Mouse (Mus musculus): ENCODE measurements around the gene Nipal4. TPM values are rescaled to one million over a fixed set of nuclear protein-coding genes. Genes with fewer than 3 reads are reported as not detected.

The Nipal4 gene
- polyA plus RNA-seq, 1 experiment from 2014 or later: 1.4 TPM

DNA sequence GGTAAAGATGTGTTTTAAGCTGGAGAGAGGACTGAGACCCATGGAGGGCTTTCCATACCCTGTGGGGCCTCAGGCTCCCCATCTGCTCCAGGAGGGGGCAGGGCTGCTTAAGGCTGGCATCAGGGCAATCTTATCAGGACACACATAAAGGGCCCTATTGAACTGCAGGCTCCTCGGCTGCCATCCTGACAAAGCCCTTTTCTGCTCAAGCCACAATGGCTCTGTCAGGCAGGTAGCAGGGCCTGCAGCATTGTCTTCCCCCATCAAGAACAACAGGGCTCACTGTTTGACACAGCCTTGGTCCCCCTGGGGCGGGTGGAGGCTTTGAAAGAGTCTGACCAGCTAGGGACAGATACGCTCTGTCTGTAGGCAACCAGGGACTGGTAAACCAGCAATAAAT is 3.6 kb upstream of the Nipal4 start:
- no peak overlapping the region for H3K9ac ChIP-seq (replicated peaks; ENCODE audit: low read length)
- no peaks in the 10 kb centered on the region for H3K36me3 ChIP-seq (ENCODE audit: insufficient read depth, low read length)
- ATAC-seq (ENCODE audit: low FRiP score, low TSS enrichment): no peak
- H3K27me3 ChIP-seq (ENCODE audit: insufficient read depth, low read length): peaks cover 9% of the 10 kb centered on the region
- no peaks in the 10 kb centered on the region for H3K9me3 ChIP-seq (ENCODE audit: low read length)
- no peak overlapping the region for H3K4me3 ChIP-seq (ENCODE audit: low read length)
- no peak overlapping the region for H3K4me2 ChIP-seq (replicated peaks; ENCODE audit: low read depth, low read length)
- no peak overlapping the region for H3K27ac ChIP-seq (ENCODE audit: low read length)
- 64% methylated on average over 3 of the region's 3 CpGs for WGBS
- H3K4me1 ChIP-seq (ENCODE audit: insufficient read depth, low read length): 0 out of 2 replicates have a peak, but pooled peaks cover 3% of the 10 kb centered on the region

- ATAC-seq (ENCODE audit: low FRiP score, low TSS enrichment): no peak
- 85% methylated on average over 7 of the region's 7 CpGs for WGBS
- 0 out of 2 replicates have a peak, but pooled peaks cover 3% of the 10 kb centered on the region for H3K4me1 ChIP-seq (ENCODE audit: insufficient read depth, low read length)
- peaks cover 9% of the 10 kb centered on the region for H3K27me3 ChIP-seq (ENCODE audit: insufficient read depth, low read length)
- no peak overlapping the region for H3K4me2 ChIP-seq (replicated peaks; ENCODE audit: low read depth, low read length)
- no peaks in the 10 kb centered on the region for H3K9me3 ChIP-seq (ENCODE audit: low read length)
- no peaks in the 10 kb centered on the region for H3K36me3 ChIP-seq (ENCODE audit: insufficient read depth, low read length)
- no peak overlapping the region for H3K27ac ChIP-seq (ENCODE audit: low read length)
- H3K4me3 ChIP-seq (ENCODE audit: low read length): no peak overlapping the region
- H3K9ac ChIP-seq (replicated peaks; ENCODE audit: low read length): no peak overlapping the region
Measured at GRCm38 (mm10) chr11:46168506-46168905, 2.2 kb upstream of the Nipal4 start.

GRCm38 (mm10) chr11:46157462-46157861 is 8.8 kb downstream of the Nipal4 start:
- Histone ChIP-seq H3K36me3 (ENCODE audit: insufficient read depth, low read length) (no peaks in the 10 kb centered on the region), H3K9ac (replicated peaks; ENCODE audit: low read length) (no peak overlapping the region), H3K27me3 (ENCODE audit: insufficient read depth, low read length) (no peaks in the 10 kb centered on the region), H3K9me3 (ENCODE audit: low read length) (no peaks in the 10 kb centered on the region), H3K4me3 (ENCODE audit: low read length) (no peak overlapping the region), H3K4me1 (ENCODE audit: insufficient read depth, low read length) (no peaks in the 10 kb centered on the region), H3K27ac (ENCODE audit: low read length) (no peak overlapping the region), H3K4me2 (replicated peaks; ENCODE audit: low read depth, low read length) (no peak overlapping the region)
- ATAC-seq (ENCODE audit: low FRiP score, low TSS enrichment): no peak

- WGBS: 85% methylated on average over 8 of the region's 8 CpGs
- H3K27ac ChIP-seq (ENCODE audit: low read length): no peak overlapping the region
- no peaks in the 10 kb centered on the region for H3K27me3 ChIP-seq (ENCODE audit: insufficient read depth, low read length)
- H3K9me3 ChIP-seq (ENCODE audit: low read length): no peaks in the 10 kb centered on the region
- H3K9ac ChIP-seq (replicated peaks; ENCODE audit: low read length): no peak overlapping the region
- H3K4me3 ChIP-seq (ENCODE audit: low read length): no peak overlapping the region
- no peaks in the 10 kb centered on the region for H3K36me3 ChIP-seq (ENCODE audit: insufficient read depth, low read length)
- H3K4me2 ChIP-seq (replicated peaks; ENCODE audit: low read depth, low read length): no peak overlapping the region
- ATAC-seq (ENCODE audit: low FRiP score, low TSS enrichment): no peak
- H3K4me1 ChIP-seq (ENCODE audit: insufficient read depth, low read length): no peaks in the 10 kb centered on the region
Measured at GRCm38 (mm10) chr11:46156945-46157344, 9.4 kb downstream of the Nipal4 start.

- H3K27me3 ChIP-seq (ENCODE audit: insufficient read depth, low read length): no peaks in the 10 kb centered on the region
- WGBS: 91% methylated on average over 5 of the region's 5 CpGs
- H3K9ac ChIP-seq (replicated peaks; ENCODE audit: low read length): no peak overlapping the region
- peaks cover 15% of the 10 kb centered on the region for H3K36me3 ChIP-seq (ENCODE audit: insufficient read depth, low read length)
- no peak for ATAC-seq (ENCODE audit: low FRiP score, low TSS enrichment)
- no peaks in the 10 kb centered on the region for H3K9me3 ChIP-seq (ENCODE audit: low read length)
- H3K4me2 ChIP-seq (replicated peaks; ENCODE audit: low read depth, low read length): no peak overlapping the region
- H3K4me1 ChIP-seq (ENCODE audit: insufficient read depth, low read length): no peaks in the 10 kb centered on the region
- H3K4me3 ChIP-seq (ENCODE audit: low read length): no peak overlapping the region
- H3K27ac ChIP-seq (ENCODE audit: low read length): no peak overlapping the region
Measured at GRCm38 (mm10) chr11:46146619-46147018, 19.7 kb downstream of the Nipal4 start.

DNA sequence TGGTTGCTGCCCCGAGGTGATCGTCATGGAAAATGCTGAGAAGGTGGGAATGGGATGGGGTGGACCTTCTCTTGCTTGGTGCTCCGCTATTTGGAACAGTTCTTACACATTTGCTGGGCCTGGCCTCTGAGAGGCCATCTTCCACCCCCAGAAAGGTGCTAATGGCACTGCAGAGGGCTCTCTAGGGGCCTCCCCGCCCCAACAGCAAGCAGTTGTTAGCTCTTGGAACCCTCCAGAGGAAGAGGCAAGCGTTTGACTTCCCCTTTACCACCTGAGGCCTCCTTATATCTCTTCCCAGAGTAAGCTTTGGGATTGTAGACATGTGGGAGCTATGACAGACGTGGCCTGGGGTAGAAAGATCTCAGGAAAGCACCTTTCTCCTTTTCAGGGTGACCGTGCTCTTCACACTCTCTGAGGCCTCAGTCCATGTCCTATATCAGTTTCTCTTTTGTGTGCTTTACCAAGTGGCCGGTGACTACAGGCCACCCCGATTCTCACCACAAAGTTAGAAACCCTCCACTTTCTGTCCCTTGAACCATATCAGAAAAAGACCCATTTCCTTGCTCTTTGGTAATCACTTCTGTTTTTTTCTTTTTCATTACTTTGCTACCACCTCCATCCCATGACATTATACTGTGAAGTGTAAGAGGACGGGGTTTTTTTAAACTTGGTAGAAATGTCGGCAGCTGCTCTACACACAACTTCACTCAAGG is 21.0 kb downstream of the Nipal4 start:
- no peak for ATAC-seq (ENCODE audit: low FRiP score, low TSS enrichment)
- no peaks in the 10 kb centered on the region for H3K27me3 ChIP-seq (ENCODE audit: insufficient read depth, low read length)
- H3K4me3 ChIP-seq (ENCODE audit: low read length): no peak overlapping the region
- H3K4me2 ChIP-seq (replicated peaks; ENCODE audit: low read depth, low read length): no peak overlapping the region
- WGBS: 89% methylated on average over 11 of the region's 11 CpGs
- H3K9ac ChIP-seq (replicated peaks; ENCODE audit: low read length): no peak overlapping the region
- no peaks in the 10 kb centered on the region for H3K9me3 ChIP-seq (ENCODE audit: low read length)
- H3K27ac ChIP-seq (ENCODE audit: low read length): no peak overlapping the region
- H3K4me1 ChIP-seq (ENCODE audit: insufficient read depth, low read length): no peaks in the 10 kb centered on the region
- H3K36me3 ChIP-seq (ENCODE audit: insufficient read depth, low read length): peaks cover 25% of the 10 kb centered on the region

GRCm38 (mm10) chr11:46143342-46143741 is 23.0 kb downstream of the Nipal4 start:
- H3K27ac ChIP-seq (ENCODE audit: low read length): no peak overlapping the region
- no peak overlapping the region for H3K4me3 ChIP-seq (ENCODE audit: low read length)
- 80% methylated on average over 6 of the region's 6 CpGs for WGBS
- no peaks in the 10 kb centered on the region for H3K9me3 ChIP-seq (ENCODE audit: low read length)
- no peak for ATAC-seq (ENCODE audit: low FRiP score, low TSS enrichment)
- no peak overlapping the region for H3K4me2 ChIP-seq (replicated peaks; ENCODE audit: low read depth, low read length)
- peaks cover 35% of the 10 kb centered on the region for H3K36me3 ChIP-seq (ENCODE audit: insufficient read depth, low read length)
- no peaks in the 10 kb centered on the region for H3K27me3 ChIP-seq (ENCODE audit: insufficient read depth, low read length)
- H3K4me1 ChIP-seq (ENCODE audit: insufficient read depth, low read length): no peaks in the 10 kb centered on the region
- no peak overlapping the region for H3K9ac ChIP-seq (replicated peaks; ENCODE audit: low read length)

DNA sequence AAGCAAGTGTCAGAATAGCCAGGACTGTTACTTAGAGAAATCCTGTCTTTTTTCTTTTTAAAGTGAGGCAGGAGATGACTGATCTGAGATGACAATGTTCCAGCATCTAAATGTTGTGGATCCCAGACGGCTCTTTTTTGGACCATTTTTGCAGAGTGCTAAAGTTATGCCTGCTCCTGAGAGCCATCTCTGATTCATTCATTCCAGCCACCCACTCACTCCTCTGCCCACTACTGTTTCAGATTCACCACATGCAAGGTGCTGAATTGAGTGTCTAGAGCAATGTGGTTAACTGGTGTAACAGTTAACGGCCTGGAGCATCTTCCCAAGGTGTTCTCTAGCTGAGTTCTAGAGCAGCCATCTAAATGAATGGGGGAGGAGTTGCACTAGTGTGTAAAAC is 31.4 kb downstream of the Nipal4 start:
- 90% methylated on average over 2 of the region's 2 CpGs for WGBS
- Histone ChIP-seq H3K36me3 (ENCODE audit: insufficient read depth, low read length) (peaks cover 20% of the 10 kb centered on the region), H3K4me1 (ENCODE audit: insufficient read depth, low read length) (no peaks in the 10 kb centered on the region), H3K27ac (ENCODE audit: low read length) (no peak overlapping the region), H3K9me3 (ENCODE audit: low read length) (no peaks in the 10 kb centered on the region), H3K27me3 (ENCODE audit: insufficient read depth, low read length) (no peaks in the 10 kb centered on the region), H3K9ac (replicated peaks; ENCODE audit: low read length) (no peak overlapping the region), H3K4me2 (replicated peaks; ENCODE audit: low read depth, low read length) (no peak overlapping the region), H3K4me3 (ENCODE audit: low read length) (no peak overlapping the region)
- ATAC-seq (ENCODE audit: low FRiP score, low TSS enrichment): no peak

DNA sequence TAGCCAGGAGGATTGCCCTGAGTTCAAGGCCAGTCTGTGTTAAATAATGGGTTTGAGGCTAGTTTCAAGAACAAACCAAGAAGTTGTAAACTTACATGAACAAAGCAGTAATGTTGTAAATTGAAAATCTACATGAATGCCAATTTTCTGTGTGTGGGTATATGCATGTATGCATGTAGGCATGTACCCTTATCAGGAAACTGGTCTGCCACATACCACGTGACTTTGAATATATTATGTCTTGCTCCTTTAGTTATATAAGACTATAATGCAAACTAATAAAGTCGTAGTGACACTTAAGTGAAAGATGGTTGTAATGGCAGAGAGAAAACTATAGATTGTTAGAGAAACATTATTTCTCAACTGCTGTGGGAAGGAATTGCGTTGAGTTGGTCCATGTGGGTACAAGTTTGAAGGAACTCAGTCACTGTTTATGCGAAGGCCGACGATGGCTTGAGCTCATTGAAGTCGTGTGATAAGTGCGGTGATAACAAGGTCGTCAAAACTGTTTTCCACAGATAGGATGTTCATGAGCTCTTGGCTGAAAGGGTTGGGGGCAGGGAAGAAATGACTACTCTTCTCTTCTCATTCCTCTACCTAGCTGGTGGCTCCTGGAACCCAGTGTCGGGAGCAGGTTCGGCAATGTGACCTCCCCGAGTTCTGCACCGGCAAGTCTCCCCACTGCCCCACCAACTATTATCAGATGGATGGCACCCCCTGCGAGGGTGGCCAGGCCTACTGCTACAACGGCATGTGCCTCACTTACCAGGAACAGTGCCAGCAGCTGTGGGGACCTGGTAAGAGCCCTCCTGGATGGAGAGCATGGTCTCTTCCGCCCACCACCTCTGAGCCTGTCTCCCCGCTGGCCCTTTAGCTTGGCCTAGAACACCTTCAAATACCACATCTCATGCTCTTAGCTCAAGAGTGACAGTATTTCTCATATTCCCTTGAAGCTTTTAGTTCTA is 35.0 kb downstream of the Nipal4 start:
- H3K36me3 ChIP-seq (ENCODE audit: insufficient read depth, low read length): peaks cover 8% of the 10 kb centered on the region; the same call in 1 of the 2 replicates
- 92% methylated on average over 17 of the region's 17 CpGs for WGBS
- ATAC-seq (ENCODE audit: low FRiP score, low TSS enrichment): no peak

GRCm38 (mm10) chr11:46128548-46128945 is 37.8 kb downstream of the Nipal4 start:
- Histone ChIP-seq H3K9me3 (ENCODE audit: low read length) (no peaks in the 10 kb centered on the region), H3K4me3 (ENCODE audit: low read length) (no peak overlapping the region), H3K27me3 (ENCODE audit: insufficient read depth, low read length) (no peaks in the 10 kb centered on the region), H3K4me1 (ENCODE audit: insufficient read depth, low read length) (peaks cover 2% of the 10 kb centered on the region; the same call in 1 of the 2 replicates), H3K27ac (ENCODE audit: low read length) (no peak overlapping the region), H3K4me2 (replicated peaks; ENCODE audit: low read depth, low read length) (no peak overlapping the region), H3K36me3 (ENCODE audit: insufficient read depth, low read length) (peaks cover 14% of the 10 kb centered on the region), H3K9ac (replicated peaks; ENCODE audit: low read length) (no peak overlapping the region)
- no peak for ATAC-seq (ENCODE audit: low FRiP score, low TSS enrichment)
- WGBS: 79% methylated on average over 9 of the region's 9 CpGs

More for the DNA sequence above, 35.0 kb downstream of the Nipal4 start:
- Histone ChIP-seq H3K9me3 (ENCODE audit: low read length) (no peaks in the 10 kb centered on the region), H3K4me2 (replicated peaks; ENCODE audit: low read depth, low read length) (no peak overlapping the region), H3K4me1 (ENCODE audit: insufficient read depth, low read length) (peaks cover 2% of the 10 kb centered on the region; the same call in 1 of the 2 replicates), H3K9ac (replicated peaks; ENCODE audit: low read length) (no peak overlapping the region), H3K27ac (ENCODE audit: low read length) (no peak overlapping the region), H3K27me3 (ENCODE audit: insufficient read depth, low read length) (no peaks in the 10 kb centered on the region), H3K4me3 (ENCODE audit: low read length) (no peak overlapping the region)
